Mouse (Mus musculus) bone marrow, adult 2 months (tissue): ENCODE data around the gene Taf10.

Experiments
- CTCF ChIP-seq: fragments of 200-500 bp; IDR thresholded peaks from 2 replicates; pipeline ENCODE4 v1.5.1; 2011; ENCODE audit warnings: low read length, control low read depth; ENCODE audit not compliant: control insufficient read depth, insufficient read depth
- POLR2A ChIP-seq: fragments of 200-500 bp; IDR thresholded peaks from 2 replicates; pipeline ENCODE4 v1.6.1; 2011; ENCODE audit warnings: low read depth, mild to moderate bottlenecking, control low read depth, low read length, borderline replicate concordance; ENCODE audit not compliant: control insufficient read depth

DNA sequence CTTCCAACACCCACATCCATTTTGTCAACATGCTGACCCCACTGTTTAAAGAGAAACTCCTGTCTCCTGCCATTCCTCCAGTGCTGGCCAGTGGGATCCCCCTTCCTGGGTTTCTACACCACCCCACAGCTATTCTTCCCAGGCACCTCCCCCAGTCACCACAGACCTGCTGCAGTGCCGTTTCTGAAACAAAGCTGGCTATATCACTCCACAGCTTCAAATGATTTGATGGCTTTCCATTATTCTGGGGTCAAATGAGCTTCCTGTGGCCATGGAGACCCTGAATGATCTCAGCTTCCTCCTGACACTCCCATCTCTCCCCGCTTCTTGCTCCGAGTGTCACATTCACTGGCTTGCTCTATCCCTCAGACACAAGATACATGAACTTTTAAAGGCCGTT, 40.4 kb upstream of the Taf10 start:
- TF ChIP-seq CTCF (no peak), POLR2A (no peak)
